10 mouse cellular contexts compared by ENCODE assay signal in genomic region chr14:57060052-57060451, GRCm38 (mm10). TPM values are rescaled to one million over a fixed set of nuclear protein-coding genes. Genes with fewer than 3 reads are reported as not detected.
DNase-seq lines count a peak whose midpoint lies in the region; ATAC-seq and TF ChIP-seq lines count a peak whose summit lies in the region.
"Not testable (repeated sequence)": the region's sequence is repeated elsewhere in the genome, so short reads cannot be mapped to it uniquely, and the experiment has no call there.
"Had no signal": no experiment of that assay in that cellular context is flagged by ENCODE, and none has a peak within 500 bp of the region (broad histone marks: within the 10 kb centered on the region; RNA-seq: fewer than 3 reads in every experiment).

No protein-coding gene starts in this region.

- H3K36me3 ChIP-seq in G1E (replicated peaks); forebrain, embryonic 11.5 days (ENCODE audit: control insufficient read depth, insufficient read depth, low read length): not testable (repeated sequence)

- not testable (repeated sequence) for H3K27me3 ChIP-seq in G1E (ENCODE audit: insufficient read depth, low read length)
- peaks cover 38% of the 10 kb centered on the region for H3K27me3 ChIP-seq in forebrain, embryonic 11.5 days (ENCODE audit: control insufficient read depth, insufficient read depth, low read length)

- peak; percentile 31 for DNase-seq in G1E (ENCODE audit: low spot score)
- peak; percentile 50 for DNase-seq in c-Kit-positive CD71-positive TER-119-positive erythroid progenitor cells, embryonic 14.5 days (ENCODE audit: low spot score)
- DNase-seq in forebrain, embryonic 11.5 days (ENCODE audit: low spot score) = peak; percentile 88
- peak; percentile 83 for DNase-seq in heart, postnatal 4 days
- peak; percentile 39 to 75 for DNase-seq in layer of hippocampus, adult 8-10 months (ENCODE audit: low spot score in 2 of 2)
- peak; percentile 63 for DNase-seq in lung, adult 2 months
- peak; percentile 81 for DNase-seq in right cerebral cortex, adult 2 months (ENCODE audit: low spot score in 2 of 2)
- peak; percentile 64 to 68 for DNase-seq in thymus, postnatal 36 days

- TF ChIP-seq POLR2A in lung, adult 2 months (IDR thresholded peaks at IDR 0.05; ENCODE audit: borderline replicate concordance, extremely low read depth, low read depth, low read length) = not testable (repeated sequence)

- not testable (repeated sequence) for ATAC-seq in G1E (ENCODE audit: extremely low read depth, insufficient number of reproducible peaks, low FRiP score, poor library complexity, severe bottlenecking); forebrain, embryonic 11.5 days (replicated peaks; ENCODE audit: low FRiP score)

- H3K4me1 ChIP-seq in G1E (ENCODE audit: insufficient read depth, low read depth, low read length); forebrain, embryonic 11.5 days (replicated peaks; ENCODE audit: control insufficient read depth, insufficient read depth, low read length); lung, adult 2 months (ENCODE audit: control insufficient read depth, insufficient read depth, low read length): not testable (repeated sequence)

- not testable (repeated sequence) for H3K4me2 ChIP-seq in forebrain, embryonic 11.5 days (ENCODE audit: low read depth, low read length, severe bottlenecking)

- H3K27ac ChIP-seq in forebrain, embryonic 11.5 days (ENCODE audit: low read depth, low read length) = not testable (repeated sequence)

- peak; percentile 97 for TF ChIP-seq CTCF in G1E (IDR thresholded peaks at IDR 0.05; ENCODE audit: low read depth, low read length)
- TF ChIP-seq CTCF in lung, adult 2 months (IDR thresholded peaks at IDR 0.05; ENCODE audit: insufficient read depth, low read length) = peak; percentile 41; the same call in 1 of the 2 replicates

- 0% methylated on average over 1 of the region's 1 CpGs for WGBS in forebrain, embryonic 11.5 days
- 0% methylated on average over 1 of the region's 1 CpGs for WGBS in lung, adult 2 months

- H3K4me3 ChIP-seq in G1E (ENCODE audit: low read depth, low read length); forebrain, embryonic 11.5 days (ENCODE audit: low read depth, low read length); lung, adult 2 months (replicated peaks; ENCODE audit: extremely low read depth, low read depth, low read length): not testable (repeated sequence)

- not testable (repeated sequence) for H3K9me3 ChIP-seq in G1E (replicated peaks); forebrain, embryonic 11.5 days (ENCODE audit: control insufficient read depth, low read length)

- H3K9ac ChIP-seq in forebrain, embryonic 11.5 days (ENCODE audit: low read length) = not testable (repeated sequence)

RNA-seq across cellular contexts. Expression of gene Gja3, which starts 2.2 kb away (rescaled TPM):
- total RNA-seq in G1E (2014; fragmentation: Nextera tagmentation) (not detected in 2 replicates), G1E (2017) (not detected in 2 replicates)
- polyA plus RNA-seq in G1E (2012) = not detected in 2 replicates
- polyA plus RNA-seq in forebrain, embryonic 11.5 days (2014; fragmentation: Nextera tagmentation; extraction: Ambion mirVana) = 0.08 TPM in 1 of 2 replicates, not detected in the other
- total RNA-seq in heart, postnatal 4 days (2021) = 10 to 100 TPM; 33.4 to 39.4 TPM
- under 1 TPM; 0.18 to 0.61 (median 0.33) TPM for total RNA-seq in layer of hippocampus, adult 8-10 months (2022)
- polyA plus RNA-seq in lung, adult 2 months (2012; rRNA removed) = 0.24 and 0.97 TPM in 2 replicates
- polyA plus RNA-seq: large intestine, adult 2 months had no signal

RNA-seq across cellular contexts. Expression of gene Gjb2, which starts 44.5 kb away (rescaled TPM):
- not detected in 2 replicates for total RNA-seq in G1E (2014; fragmentation: Nextera tagmentation)
- total RNA-seq in G1E (2017) = 0.06 TPM in 1 of 2 replicates, not detected in the other
- polyA plus RNA-seq in G1E (2012) = not detected in 2 replicates
- polyA plus RNA-seq in forebrain, embryonic 11.5 days (2014; fragmentation: Nextera tagmentation; extraction: Ambion mirVana) = 6.2 and 8.4 TPM in 2 replicates
- total RNA-seq in heart, postnatal 4 days (2021) = under 1 TPM in 1 of 2 experiments, not detected in 1; 0.14 TPM
- total RNA-seq in layer of hippocampus, adult 8-10 months (2022) = 10 to 100 TPM in 3 of 4 experiments, 1 to 10 TPM in 1; 9.1 to 14.5 (median 10.3) TPM
- polyA plus RNA-seq in lung, adult 2 months (2012; rRNA removed) = 1.7 and 18.7 TPM in 2 replicates

RNA-seq across cellular contexts. Expression of gene Gm4491, which starts 55.6 kb away (rescaled TPM):
- total RNA-seq in G1E (2014; fragmentation: Nextera tagmentation) (not detected in 2 replicates), G1E (2017) (0.17 TPM in 1 of 2 replicates, not detected in the other)
- polyA plus RNA-seq in G1E (2012) = not detected in 2 replicates
- not detected in 2 replicates for polyA plus RNA-seq in forebrain, embryonic 11.5 days (2014; fragmentation: Nextera tagmentation; extraction: Ambion mirVana)
- total RNA-seq in heart, postnatal 4 days (2021) = not detected
- 1 to 10 TPM in 2 of 4 experiments, under 1 TPM in 2; 0.41 to 1.0 (median 0.83) TPM for total RNA-seq in layer of hippocampus, adult 8-10 months (2022)
- not detected in 2 replicates for polyA plus RNA-seq in lung, adult 2 months (2012; rRNA removed)
- polyA plus RNA-seq: embryonic facial prominence, embryonic 15.5 days; large intestine, adult 2 months had no signal

Comparison
In these comparisons a context has a peak if more than half of its experiments do, and no peak if none do; other contexts are left out.
1. DNase-seq: peak in every context shown above with its lines; median percentile 88 in forebrain, embryonic 11.5 days; 83 in heart, postnatal 4 days; 81 in right cerebral cortex, adult 2 months; 66 in thymus, postnatal 36 days; 63 in lung, adult 2 months; 57 in layer of hippocampus, adult 8-10 months; 50 in c-Kit-positive CD71-positive TER-119-positive erythroid progenitor cells, embryonic 14.5 days; 31 in G1E.
2. RNA of gene Gja3, which starts 2.2 kb away (total RNA-seq): 33.4 to 39.4 TPM in heart, postnatal 4 days; 0.18 to 0.61 TPM in layer of hippocampus, adult 8-10 months and not detected in G1E; every median in the first group is over 10 times any median in the second.
3. RNA of gene Gjb2, which starts 44.5 kb away (total RNA-seq): 9.1 to 14.5 TPM in layer of hippocampus, adult 8-10 months; 0.14 TPM in heart, postnatal 4 days and 0.06 TPM in G1E; every median in the first group is over 4 times any median in the second.